Mouse (Mus musculus) lung, embryonic 15.5 days (tissue): ENCODE data around the gene Amhr2. TPM values are rescaled to one million over a fixed set of nuclear protein-coding genes. Genes with fewer than 3 reads are reported as not detected.

ENCODE experiments used
- ATAC-seq: fragments of 200-750 bp; cut with Nextera tagmentation; 2 replicates; pipeline ENCODE4 v1.8.0; 2017; ENCODE audit warnings: moderate number of reproducible peaks, borderline replicate concordance; ENCODE audit not compliant: low FRiP score, low TSS enrichment; ENCODE audit errors: extremely low read depth
- H3K27ac ChIP-seq: fragments of 300-500 bp; sonication (generic); 2 replicates; pipeline ENCODE4 v1.5.1; 2015; ENCODE audit warnings: moderate library complexity, mild to moderate bottlenecking, inconsistent platforms
- H3K27me3 ChIP-seq: fragments of 300-500 bp; sonication (generic); 2 replicates; pipeline ENCODE4 v1.6.1; 2015; ENCODE audit warnings: inconsistent platforms
- H3K36me3 ChIP-seq: fragments of 300-500 bp; sonication (generic); 2 replicates; pipeline ENCODE4 v1.6.1; 2015; ENCODE audit warnings: inconsistent platforms
- H3K4me1 ChIP-seq: fragments of 300-500 bp; sonication (generic); 2 replicates; pipeline ENCODE4 v1.6.1; 2015; ENCODE audit warnings: inconsistent platforms
- H3K4me2 ChIP-seq: fragments of 300-500 bp; sonication (generic); 2 replicates; pipeline ENCODE4 v1.6.1; 2015; ENCODE audit warnings: inconsistent platforms, mild to moderate bottlenecking, moderate library complexity
- H3K4me3 ChIP-seq: fragments of 300-500 bp; sonication (generic); 2 replicates; pipeline ENCODE4 v1.5.1; 2015; ENCODE audit warnings: mild to moderate bottlenecking, inconsistent platforms
- H3K9ac ChIP-seq: fragments of 300-500 bp; sonication (generic); 2 replicates; pipeline ENCODE4 v1.6.1; 2015; ENCODE audit warnings: inconsistent platforms
- H3K9me3 ChIP-seq: fragments of 300-500 bp; sonication (generic); 2 replicates; pipeline ENCODE4 v1.6.1; 2016; ENCODE audit warnings: inconsistent platforms
- WGBS: fragments of 180-500 bp; shearing (Covaris S2); methylation state at CpG from one replicate; pipeline ENCODE4 v1.1.7; 2015; 5-methylcytosine and 5-hydroxymethylcytosine counted together
- polyA plus RNA-seq: library from polyadenylated mRNA; unstranded; fragments of >200 nt; fragmentation: Nextera tagmentation; extraction: Ambion mirVana; gene quantifications from 2 replicates; pipeline ENCODE4 v1.2.1, GENCODE M21; 2015

The Amhr2 gene
- polyA plus RNA-seq, 1 experiment from 2014 or later: 0.82 TPM

DNA sequence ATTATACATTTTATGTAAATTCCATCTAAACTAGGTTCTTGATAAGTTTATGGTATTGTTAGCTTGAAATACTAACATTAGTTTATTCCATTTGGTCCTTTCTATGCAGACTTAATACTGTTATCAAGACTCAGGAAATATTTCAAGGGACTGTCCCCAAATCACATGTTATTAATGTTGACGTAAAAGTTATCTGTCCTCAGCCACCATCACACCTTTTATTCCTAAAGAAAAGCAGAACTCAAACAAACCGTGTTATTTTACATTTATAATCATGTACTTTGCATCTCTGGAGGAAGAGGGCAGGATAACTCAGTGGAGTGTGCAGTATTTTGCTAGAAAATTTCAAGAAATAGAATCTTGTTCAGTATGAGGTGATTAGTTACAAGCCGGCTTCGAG is 12.0 kb upstream of the Amhr2 start:
- Histone ChIP-seq H3K4me2 (no peak overlapping the region), H3K4me3 (no peak overlapping the region), H3K9ac (no peak overlapping the region), H3K36me3 (peaks cover 68% of the 10 kb centered on the region), H3K4me1 (no peaks in the 10 kb centered on the region), H3K9me3 (no peaks in the 10 kb centered on the region), H3K27me3 (no peaks in the 10 kb centered on the region), H3K27ac (no peak overlapping the region)
- no peak for ATAC-seq
- 87% methylated on average over 4 of the region's 4 CpGs for WGBS

DNA sequence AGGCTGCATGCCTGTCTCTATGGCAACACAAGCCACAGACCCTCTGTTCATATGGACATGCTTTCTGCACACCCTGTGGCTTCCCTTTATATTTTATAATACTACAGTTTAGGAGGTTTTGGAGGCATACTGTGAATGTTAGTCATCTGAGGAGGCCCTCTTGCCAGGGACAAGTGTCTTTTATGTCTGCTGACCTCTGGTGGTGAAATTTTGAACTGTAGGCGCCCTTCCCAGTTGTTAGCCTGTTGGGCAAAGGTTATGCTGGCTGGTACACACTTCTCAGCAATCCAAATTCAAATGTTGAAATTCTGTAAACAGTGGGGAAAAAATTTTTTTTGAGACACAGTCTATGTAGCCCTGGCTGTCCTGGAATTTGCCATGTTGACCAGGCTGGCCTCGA is 2.7 kb upstream of the Amhr2 start:
- H3K4me3 ChIP-seq: no peak overlapping the region
- H3K27ac ChIP-seq: no peak overlapping the region
- H3K36me3 ChIP-seq: no peaks in the 10 kb centered on the region
- H3K4me1 ChIP-seq: peaks cover 4% of the 10 kb centered on the region; the same call in 1 of the 2 replicates
- no peak for ATAC-seq
- no peaks in the 10 kb centered on the region for H3K27me3 ChIP-seq
- H3K4me2 ChIP-seq: no peak overlapping the region
- H3K9ac ChIP-seq: no peak overlapping the region
- 45% methylated on average over 2 of the region's 2 CpGs for WGBS
- no peaks in the 10 kb centered on the region for H3K9me3 ChIP-seq

- H3K27ac ChIP-seq: no peak overlapping the region
- H3K4me3 ChIP-seq: no peak overlapping the region
- H3K4me2 ChIP-seq: no peak overlapping the region
- no peaks in the 10 kb centered on the region for H3K36me3 ChIP-seq
- ATAC-seq: no peak
- WGBS: 23% methylated on average over 5 of the region's 6 CpGs
- peaks cover 4% of the 10 kb centered on the region; the same call in 1 of the 2 replicates for H3K4me1 ChIP-seq
- H3K9ac ChIP-seq: no peak overlapping the region
- H3K27me3 ChIP-seq: no peaks in the 10 kb centered on the region
- no peaks in the 10 kb centered on the region for H3K9me3 ChIP-seq
These were observed 1.3 kb downstream of the Amhr2 start for GRCm38 (mm10) chr15:102446448-102446847.

GRCm38 (mm10) chr15:102449366-102449765 is 4.2 kb downstream of the Amhr2 start:
- Histone ChIP-seq H3K9me3 (no peaks in the 10 kb centered on the region), H3K9ac (no peak overlapping the region), H3K4me1 (peaks cover 4% of the 10 kb centered on the region), H3K27me3 (no peaks in the 10 kb centered on the region), H3K27ac (no peak overlapping the region), H3K4me2 (no peak overlapping the region), H3K4me3 (no peak overlapping the region), H3K36me3 (no peaks in the 10 kb centered on the region)
- WGBS: 42% methylated on average over 8 of the region's 8 CpGs
- no peak for ATAC-seq

- WGBS: 34% methylated on average over 7 of the region's 7 CpGs
- Histone ChIP-seq H3K4me2 (0 out of 2 replicates have a peak overlapping the region, but pooled peaks have one; percentile 1), H3K27ac (no peak overlapping the region), H3K4me3 (no peak overlapping the region), H3K27me3 (no peaks in the 10 kb centered on the region), H3K9me3 (no peaks in the 10 kb centered on the region), H3K36me3 (no peaks in the 10 kb centered on the region), H3K4me1 (peaks cover 4% of the 10 kb centered on the region), H3K9ac (no peak overlapping the region)
- ATAC-seq: no peak
These were observed 5.8 kb downstream of the Amhr2 start for GRCm38 (mm10) chr15:102450928-102451327.

GRCm38 (mm10) chr15:102451666-102452430 is 6.7 kb downstream of the Amhr2 start:
- H3K9ac ChIP-seq: no peak overlapping the region
- H3K4me3 ChIP-seq: no peak overlapping the region
- H3K9me3 ChIP-seq: no peaks in the 10 kb centered on the region
- no peaks in the 10 kb centered on the region for H3K36me3 ChIP-seq
- H3K4me1 ChIP-seq: no peaks in the 10 kb centered on the region; the same call in 1 of the 2 replicates
- WGBS: 70% methylated on average over 26 of the region's 26 CpGs
- ATAC-seq: no peak
- H3K4me2 ChIP-seq: no peak overlapping the region
- no peaks in the 10 kb centered on the region for H3K27me3 ChIP-seq
- H3K27ac ChIP-seq: no peak overlapping the region

DNA sequence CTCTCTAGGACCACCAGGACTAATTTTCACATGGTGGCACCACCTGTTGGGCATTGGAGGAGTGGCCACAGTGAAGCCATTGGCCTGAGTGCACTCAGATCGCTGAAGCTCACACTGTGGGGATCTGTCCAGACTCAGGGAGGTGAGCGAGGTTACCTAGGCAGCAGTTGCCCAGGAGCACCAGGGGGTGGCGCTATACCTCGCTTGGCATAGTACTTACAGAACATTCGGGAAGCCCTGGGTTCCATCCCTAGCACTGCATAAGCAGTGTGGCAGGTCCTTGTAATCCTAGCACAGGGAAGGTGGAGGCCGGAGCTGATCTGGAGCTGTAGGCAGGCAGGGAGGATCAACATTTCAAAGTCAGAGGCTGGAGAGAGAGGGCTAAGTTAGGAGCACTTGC is 10.8 kb downstream of the Amhr2 start:
- WGBS: 33% methylated on average over 6 of the region's 6 CpGs
- no peak for ATAC-seq

GRCm38 (mm10) chr15:102458050-102458736 is 13.0 kb downstream of the Amhr2 start:
- Histone ChIP-seq H3K27ac (no peak overlapping the region), H3K9ac (no peak overlapping the region), H3K36me3 (no peaks in the 10 kb centered on the region), H3K9me3 (no peaks in the 10 kb centered on the region), H3K4me3 (peak overlapping the region; percentile 48), H3K4me1 (0 out of 2 replicates have a peak, but pooled peaks cover 3% of the 10 kb centered on the region), H3K4me2 (peak overlapping the region; percentile 73), H3K27me3 (no peaks in the 10 kb centered on the region)
- ATAC-seq: no peak
- WGBS: 66% methylated on average over 5 of the region's 5 CpGs

More for the DNA sequence above, 10.8 kb downstream of the Amhr2 start:
- Histone ChIP-seq H3K9ac (no peak overlapping the region), H3K36me3 (no peaks in the 10 kb centered on the region), H3K4me2 (no peak overlapping the region), H3K27ac (no peak overlapping the region), H3K27me3 (no peaks in the 10 kb centered on the region), H3K4me1 (peaks cover 3% of the 10 kb centered on the region; the same call in 1 of the 2 replicates), H3K9me3 (no peaks in the 10 kb centered on the region), H3K4me3 (no peak overlapping the region)

- Histone ChIP-seq H3K9me3 (no peaks in the 10 kb centered on the region), H3K4me2 (peak within 1 kb of the TSS; percentile 73), H3K27ac (no peak within 1 kb of the TSS), H3K4me3 (peak within 1 kb of the TSS; percentile 48), H3K9ac (peak within 1 kb of the TSS; percentile 38), H3K4me1 (0 out of 2 replicates have a peak, but pooled peaks cover 3% of the 10 kb centered on the region), H3K27me3 (no peaks in the 10 kb centered on the region), H3K36me3 (no peaks in the 10 kb centered on the region)
- WGBS: 0% methylated on average over 19 of the region's 19 CpGs
- peak; percentile 86 for ATAC-seq
These were observed 13.7 kb downstream of the Amhr2 start, which contains the start of gene Prr13 for GRCm38 (mm10) chr15:102458904-102459317. Gene Prr13 (plus strand): TSS chr15:102459028.

DNA sequence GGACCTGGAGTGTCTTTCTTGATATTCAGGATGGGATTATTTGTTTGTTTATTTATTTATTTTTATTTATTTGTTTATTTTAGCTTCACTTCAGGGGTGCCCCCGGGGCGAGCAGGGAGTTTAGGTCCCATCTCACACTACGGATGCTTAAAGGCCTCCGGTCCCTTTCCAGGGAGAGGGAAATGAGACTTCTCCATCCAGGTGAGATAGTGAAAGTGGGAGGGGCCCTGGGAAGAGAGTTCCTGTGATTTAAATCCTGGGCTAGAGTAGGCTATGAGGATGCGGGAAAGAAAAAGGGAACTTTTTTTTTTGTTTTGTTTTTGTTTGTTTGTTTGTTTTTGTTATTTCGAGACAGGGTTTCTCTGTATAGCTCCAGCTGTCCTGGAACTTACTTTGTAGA is 14.2 kb downstream of the Amhr2 start:
- no peaks in the 10 kb centered on the region for H3K9me3 ChIP-seq
- no peaks in the 10 kb centered on the region for H3K27me3 ChIP-seq
- H3K27ac ChIP-seq: no peak overlapping the region
- no peaks in the 10 kb centered on the region for H3K36me3 ChIP-seq
- peak overlapping the region; percentile 48 for H3K4me3 ChIP-seq
- peak overlapping the region; percentile 73 for H3K4me2 ChIP-seq
- WGBS: 23% methylated on average over 6 of the region's 6 CpGs
- ATAC-seq: no peak; the same call in 1 of the 2 replicates
- 0 out of 2 replicates have a peak, but pooled peaks cover 3% of the 10 kb centered on the region for H3K4me1 ChIP-seq
- H3K9ac ChIP-seq: peak overlapping the region; percentile 38

DNA sequence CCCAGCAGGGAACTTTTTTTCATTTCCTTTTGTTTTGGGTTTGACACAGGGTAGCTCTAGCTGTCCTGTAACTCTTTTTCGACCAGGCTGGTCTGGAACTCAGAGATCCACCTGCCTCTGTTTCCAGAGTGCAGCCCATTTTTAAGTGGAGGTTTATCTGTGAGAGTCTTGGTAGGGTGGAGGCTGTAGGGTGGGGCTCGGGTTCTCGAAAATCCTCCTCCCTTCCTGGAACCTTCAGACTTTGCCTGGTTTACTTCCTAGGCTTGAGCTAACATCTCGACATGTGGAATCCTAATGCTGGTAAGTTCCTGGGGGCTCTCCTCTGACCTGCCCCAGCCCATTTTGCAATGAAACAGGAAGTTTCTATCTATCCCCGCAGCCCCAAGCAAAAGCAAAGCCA is 14.7 kb downstream of the Amhr2 start:
- peak overlapping the region; percentile 73 for H3K4me2 ChIP-seq
- H3K9me3 ChIP-seq: no peaks in the 10 kb centered on the region
- 45% methylated on average over 5 of the region's 5 CpGs for WGBS
- H3K9ac ChIP-seq: no peak overlapping the region
- no peaks in the 10 kb centered on the region for H3K27me3 ChIP-seq
- peak overlapping the region; percentile 48; the same call in 1 of the 2 replicates for H3K4me3 ChIP-seq
- H3K36me3 ChIP-seq: no peaks in the 10 kb centered on the region
- no peak overlapping the region for H3K27ac ChIP-seq
- 0 out of 2 replicates have a peak, but pooled peaks cover 3% of the 10 kb centered on the region for H3K4me1 ChIP-seq
- ATAC-seq: no peak

DNA sequence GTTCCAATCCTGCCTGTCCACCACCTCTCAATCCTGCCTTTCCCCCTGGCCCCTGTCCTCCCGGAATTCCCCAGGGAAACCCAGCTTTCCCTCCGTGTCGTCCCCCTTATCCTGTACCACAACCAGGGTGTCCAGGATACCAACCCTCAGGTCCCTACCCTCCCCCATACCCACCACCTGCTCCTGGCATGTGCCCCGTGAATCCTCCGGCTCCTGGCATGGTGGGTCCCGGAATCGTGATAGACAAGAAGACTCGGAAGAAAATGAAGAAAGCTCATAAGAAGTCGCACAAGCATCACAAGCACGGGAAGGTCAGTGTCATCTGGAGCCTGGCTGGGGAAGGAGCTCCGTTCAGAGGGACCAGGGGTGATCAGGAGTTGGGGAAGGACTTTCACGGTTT is 15.2 kb downstream of the Amhr2 start:
- H3K9ac ChIP-seq: no peak overlapping the region
- H3K27me3 ChIP-seq: no peaks in the 10 kb centered on the region
- no peak overlapping the region for H3K27ac ChIP-seq
- H3K4me3 ChIP-seq: no peak overlapping the region
- 77% methylated on average over 12 of the region's 12 CpGs for whole genome bisulfite sequencing
- ATAC-seq: no peak
- no peaks in the 10 kb centered on the region for H3K9me3 ChIP-seq
- 0 out of 2 replicates have a peak, but pooled peaks cover 3% of the 10 kb centered on the region for H3K4me1 ChIP-seq
- 0 out of 2 replicates have a peak overlapping the region, but pooled peaks have one; percentile 4 for H3K4me2 ChIP-seq
- no peaks in the 10 kb centered on the region for H3K36me3 ChIP-seq
